Mouse (Mus musculus) E14TG2a.4 (cell line): ENCODE measurements at regions not wholly inside any gene's neighbourhood (a gene's known extent, or its start where the extent isn't known, plus 50 kb on each side); places are given as distances from the start of the nearest gene placed in this dataset.

ENCODE experiments used
- H3K27me3 ChIP-seq: 2 replicates; pipeline ENCODE4 v1.6.1; 2014; ENCODE audit warnings: low read length, control low read depth; ENCODE audit not compliant: insufficient read depth
- H3K36me3 ChIP-seq: 2 replicates; pipeline ENCODE4 v1.6.1; 2014; ENCODE audit warnings: low read length, control low read depth; ENCODE audit not compliant: insufficient read depth
- H3K4me1 ChIP-seq: replicated peaks from 2 replicates; pipeline ENCODE4 v1.6.1; 2014; ENCODE audit warnings: low read depth, low read length, control low read depth
- H3K4me3 ChIP-seq: replicated peaks from 2 replicates; pipeline ENCODE4 v1.5.1; 2014; ENCODE audit warnings: mild to moderate bottlenecking, low read length
- H3K9me3 ChIP-seq: 2 replicates; pipeline ENCODE4 v1.6.1; 2014; ENCODE audit warnings: low read length, control low read depth
- CTCF ChIP-seq: conservative IDR thresholded peaks from 2 replicates; pipeline ENCODE4 v1.5.1; 2014; ENCODE audit warnings: low read length
- NANOG ChIP-seq: IDR thresholded peaks from 2 replicates; pipeline ENCODE4 v1.6.1; 2014; ENCODE audit warnings: borderline replicate concordance, low read length, mixed read lengths
- POU5F1 ChIP-seq: IDR thresholded peaks from 2 replicates; pipeline ENCODE4 v1.6.1; 2014; ENCODE audit warnings: low read length, borderline replicate concordance

- Histone ChIP-seq H3K9me3 (no peaks in the 10 kb centered on the region), H3K4me3 (no peak overlapping the region), H3K27me3 (no peaks in the 10 kb centered on the region), H3K36me3 (no peaks in the 10 kb centered on the region), H3K4me1 (no peaks in the 10 kb centered on the region)
- TF ChIP-seq NANOG (no peak), POU5F1 (no peak), CTCF (no peak)
Measured at GRCm38 (mm10) chr2:148523401-148523800, 80.0 kb upstream of the Cd93 start.

GRCm38 (mm10) chr2:148522936-148523335 is 79.6 kb upstream of the Cd93 start:
- H3K4me1 ChIP-seq, result no peaks in the 10 kb centered on the region
- no peaks in the 10 kb centered on the region for H3K9me3 ChIP-seq
- H3K27me3 ChIP-seq, result no peaks in the 10 kb centered on the region
- TF ChIP-seq CTCF (no peak), NANOG (no peak), POU5F1 (no peak)
- no peaks in the 10 kb centered on the region for H3K36me3 ChIP-seq
- no peak overlapping the region for H3K4me3 ChIP-seq

- Histone ChIP-seq H3K4me1 (no peaks in the 10 kb centered on the region), H3K9me3 (no peaks in the 10 kb centered on the region), H3K4me3 (no peak overlapping the region), H3K27me3 (no peaks in the 10 kb centered on the region), H3K36me3 (no peaks in the 10 kb centered on the region)
- no peak for TF ChIP-seq POU5F1
- TF ChIP-seq CTCF, result no peak
- no peak for TF ChIP-seq NANOG
Measured at GRCm38 (mm10) chr2:148521966-148522575, 78.7 kb upstream of the Cd93 start.

GRCm38 (mm10) chr2:148520291-148520690 is 76.9 kb upstream of the Cd93 start:
- H3K4me3 ChIP-seq, result no peak overlapping the region
- no peaks in the 10 kb centered on the region for H3K27me3 ChIP-seq
- TF ChIP-seq POU5F1, result no peak
- TF ChIP-seq CTCF, result no peak
- no peak for TF ChIP-seq NANOG
- H3K36me3 ChIP-seq, result no peaks in the 10 kb centered on the region
- H3K9me3 ChIP-seq, result no peaks in the 10 kb centered on the region
- no peaks in the 10 kb centered on the region for H3K4me1 ChIP-seq

- no peaks in the 10 kb centered on the region for H3K27me3 ChIP-seq
- H3K9me3 ChIP-seq, result no peaks in the 10 kb centered on the region
- no peak for TF ChIP-seq POU5F1
- TF ChIP-seq CTCF, result no peak
- no peak for TF ChIP-seq NANOG
- no peaks in the 10 kb centered on the region for H3K36me3 ChIP-seq
- no peaks in the 10 kb centered on the region for H3K4me1 ChIP-seq
- H3K4me3 ChIP-seq, result no peak overlapping the region
Measured at GRCm38 (mm10) chr2:148519689-148520290, 76.4 kb upstream of the Cd93 start.

GRCm38 (mm10) chr2:148517906-148518305 is 74.5 kb upstream of the Cd93 start:
- TF ChIP-seq CTCF (no peak), POU5F1 (no peak), NANOG (no peak)
- no peaks in the 10 kb centered on the region for H3K9me3 ChIP-seq
- H3K4me3 ChIP-seq, result no peak overlapping the region
- no peaks in the 10 kb centered on the region for H3K27me3 ChIP-seq
- H3K36me3 ChIP-seq, result no peaks in the 10 kb centered on the region
- H3K4me1 ChIP-seq, result no peaks in the 10 kb centered on the region

GRCm38 (mm10) chr2:148510008-148510681 is 66.8 kb upstream of the Cd93 start:
- no peaks in the 10 kb centered on the region for H3K9me3 ChIP-seq
- TF ChIP-seq POU5F1 (no peak), NANOG (no peak), CTCF (no peak)
- no peaks in the 10 kb centered on the region for H3K36me3 ChIP-seq
- no peak overlapping the region for H3K4me3 ChIP-seq
- H3K27me3 ChIP-seq, result no peaks in the 10 kb centered on the region
- no peaks in the 10 kb centered on the region for H3K4me1 ChIP-seq

GRCm38 (mm10) chr2:148509357-148509756 is 66.0 kb upstream of the Cd93 start:
- TF ChIP-seq POU5F1, result no peak
- TF ChIP-seq CTCF, result no peak
- no peak for TF ChIP-seq NANOG
- H3K4me1 ChIP-seq, result no peaks in the 10 kb centered on the region
- no peak overlapping the region for H3K4me3 ChIP-seq
- no peaks in the 10 kb centered on the region for H3K27me3 ChIP-seq
- no peaks in the 10 kb centered on the region; the same call in 1 of the 2 replicates for H3K9me3 ChIP-seq
- no peaks in the 10 kb centered on the region for H3K36me3 ChIP-seq
